Mouse (Mus musculus): Measurements from ENCODE around the gene Tpbgl. TPM values are rescaled to one million over a fixed set of nuclear protein-coding genes. Genes with fewer than 3 reads are reported as not detected.

Gene Tpbgl
- polyA plus RNA-seq, 1 experiment from 2014 or later: 0.20 TPM

- DNase-seq (ENCODE audit: low spot score) (no peak), ATAC-seq (replicated peaks; ENCODE audit: low FRiP score) (no peak)
- Histone ChIP-seq H3K4me3 (ENCODE audit: low read depth, low read length) (no peak overlapping the region), H3K9ac (ENCODE audit: low read length) (no peak overlapping the region), H3K4me1 (replicated peaks; ENCODE audit: control insufficient read depth, insufficient read depth, low read length) (no peaks in the 10 kb centered on the region), H3K36me3 (ENCODE audit: control insufficient read depth, insufficient read depth, low read length) (no peaks in the 10 kb centered on the region; the same call in 1 of the 2 replicates), H3K27ac (ENCODE audit: low read depth, low read length) (peak overlapping the region; percentile 46; the same call in 1 of the 2 replicates), H3K9me3 (ENCODE audit: control insufficient read depth, low read length) (no peaks in the 10 kb centered on the region), H3K4me2 (ENCODE audit: low read depth, low read length, severe bottlenecking) (no peak overlapping the region), H3K27me3 (ENCODE audit: control insufficient read depth, insufficient read depth, low read length) (no peaks in the 10 kb centered on the region)
- 90% methylated on average over 15 of the region's 15 CpGs for WGBS
Measured at GRCm38 (mm10) chr7:99593868-99594803, 32.8 kb downstream of the Tpbgl start.

DNA sequence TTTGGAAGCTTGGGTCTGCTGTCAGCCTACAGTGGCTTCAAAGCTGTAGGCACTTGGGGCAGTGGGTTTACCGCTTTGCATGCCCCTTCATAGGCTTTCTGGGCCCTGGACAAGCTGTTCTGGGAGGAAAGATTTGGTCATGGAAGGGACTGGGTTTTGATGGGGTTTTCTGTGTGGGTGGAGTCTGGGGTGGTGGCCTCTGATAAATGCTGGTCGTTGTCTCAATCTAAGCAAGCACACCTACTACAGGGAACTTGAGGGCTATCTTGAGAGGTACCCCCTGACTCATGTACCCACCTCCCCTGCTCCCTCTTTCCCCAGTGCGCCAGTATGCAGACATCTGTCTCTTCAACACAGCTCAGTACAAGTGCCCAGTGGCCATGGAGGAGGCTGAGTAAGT is 34.2 kb downstream of the Tpbgl start:
- Histone ChIP-seq H3K27me3 (ENCODE audit: control insufficient read depth, insufficient read depth, low read length) (no peaks in the 10 kb centered on the region), H3K4me1 (replicated peaks; ENCODE audit: control insufficient read depth, insufficient read depth, low read length) (no peaks in the 10 kb centered on the region), H3K4me2 (ENCODE audit: low read depth, low read length, severe bottlenecking) (no peak overlapping the region), H3K27ac (ENCODE audit: low read depth, low read length) (no peak overlapping the region), H3K9ac (ENCODE audit: low read length) (no peak overlapping the region), H3K4me3 (ENCODE audit: low read depth, low read length) (no peak overlapping the region), H3K9me3 (ENCODE audit: control insufficient read depth, low read length) (no peaks in the 10 kb centered on the region), H3K36me3 (ENCODE audit: control insufficient read depth, insufficient read depth, low read length) (no peaks in the 10 kb centered on the region; the same call in 1 of the 2 replicates)
- WGBS: 86% methylated on average over 3 of the region's 3 CpGs
- DNase-seq (ENCODE audit: low spot score) (no peak), ATAC-seq (replicated peaks; ENCODE audit: low FRiP score) (no peak)

DNA sequence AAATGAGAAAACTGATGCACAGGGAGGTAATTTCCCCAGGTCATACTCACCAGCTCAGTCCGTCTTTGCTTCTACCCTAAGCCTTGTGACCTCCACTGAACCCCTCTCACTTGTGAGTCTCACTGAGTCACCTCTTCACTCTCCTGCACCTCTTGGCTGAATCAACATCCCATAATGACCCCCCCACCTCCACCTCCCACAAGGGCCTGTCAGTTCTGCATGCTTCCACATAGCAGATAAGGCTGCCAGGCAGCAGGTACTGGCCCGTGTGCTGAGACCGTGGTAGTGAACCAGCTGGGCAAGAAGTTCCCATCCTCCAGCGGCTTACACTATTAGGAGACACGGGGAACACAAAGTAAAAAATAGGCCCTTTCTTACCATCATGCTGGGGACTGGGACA is 36.3 kb downstream of the Tpbgl start:
- Histone ChIP-seq H3K36me3 (ENCODE audit: control insufficient read depth, insufficient read depth, low read length) (no peaks in the 10 kb centered on the region; the same call in 1 of the 2 replicates), H3K9me3 (ENCODE audit: control insufficient read depth, low read length) (no peaks in the 10 kb centered on the region), H3K4me2 (ENCODE audit: low read depth, low read length, severe bottlenecking) (no peak overlapping the region), H3K27me3 (ENCODE audit: control insufficient read depth, insufficient read depth, low read length) (no peaks in the 10 kb centered on the region), H3K4me3 (ENCODE audit: low read depth, low read length) (no peak overlapping the region), H3K4me1 (replicated peaks; ENCODE audit: control insufficient read depth, insufficient read depth, low read length) (no peaks in the 10 kb centered on the region), H3K9ac (ENCODE audit: low read length) (no peak overlapping the region), H3K27ac (ENCODE audit: low read depth, low read length) (no peak overlapping the region)
- 73% methylated on average over 5 of the region's 5 CpGs for WGBS
- DNase-seq (ENCODE audit: low spot score) (no peak), ATAC-seq (replicated peaks; ENCODE audit: low FRiP score) (no peak)

- no peaks in the 10 kb centered on the region for H3K27me3 ChIP-seq (ENCODE audit: control insufficient read depth, insufficient read depth, low read length)
- no peaks in the 10 kb centered on the region; the same call in 1 of the 2 replicates for H3K36me3 ChIP-seq (ENCODE audit: control insufficient read depth, insufficient read depth, low read length)
- H3K4me2 ChIP-seq (ENCODE audit: low read depth, low read length, severe bottlenecking): no peak overlapping the region
- H3K9me3 ChIP-seq (ENCODE audit: control insufficient read depth, low read length): no peaks in the 10 kb centered on the region
- H3K4me3 ChIP-seq (ENCODE audit: low read depth, low read length): no peak overlapping the region
- DNase-seq (ENCODE audit: low spot score): peak; percentile 80
- no peak overlapping the region for H3K9ac ChIP-seq (ENCODE audit: low read length)
- H3K27ac ChIP-seq (ENCODE audit: low read depth, low read length): no peak overlapping the region
- no peaks in the 10 kb centered on the region for H3K4me1 ChIP-seq (replicated peaks; ENCODE audit: control insufficient read depth, insufficient read depth, low read length)
- 6% methylated on average over 3 of the region's 3 CpGs for WGBS
- no peak for ATAC-seq (replicated peaks; ENCODE audit: low FRiP score)
Measured at GRCm38 (mm10) chr7:99590064-99590463, 36.8 kb downstream of the Tpbgl start.

- no peaks in the 10 kb centered on the region for H3K4me1 ChIP-seq (replicated peaks; ENCODE audit: control insufficient read depth, insufficient read depth, low read length)
- WGBS: 88% methylated on average over 8 of the region's 8 CpGs
- H3K36me3 ChIP-seq (ENCODE audit: control insufficient read depth, insufficient read depth, low read length): no peaks in the 10 kb centered on the region
- H3K4me2 ChIP-seq (ENCODE audit: low read depth, low read length, severe bottlenecking): no peak overlapping the region
- H3K27ac ChIP-seq (ENCODE audit: low read depth, low read length): no peak overlapping the region
- ATAC-seq (replicated peaks; ENCODE audit: low FRiP score): no peak
- H3K27me3 ChIP-seq (ENCODE audit: control insufficient read depth, insufficient read depth, low read length): no peaks in the 10 kb centered on the region
- no peak overlapping the region for H3K9ac ChIP-seq (ENCODE audit: low read length)
- no peak for DNase-seq (ENCODE audit: low spot score)
- no peak overlapping the region for H3K4me3 ChIP-seq (ENCODE audit: low read depth, low read length)
- H3K9me3 ChIP-seq (ENCODE audit: control insufficient read depth, low read length): no peaks in the 10 kb centered on the region
Measured at GRCm38 (mm10) chr7:99585976-99586375, 40.9 kb downstream of the Tpbgl start.

DNA sequence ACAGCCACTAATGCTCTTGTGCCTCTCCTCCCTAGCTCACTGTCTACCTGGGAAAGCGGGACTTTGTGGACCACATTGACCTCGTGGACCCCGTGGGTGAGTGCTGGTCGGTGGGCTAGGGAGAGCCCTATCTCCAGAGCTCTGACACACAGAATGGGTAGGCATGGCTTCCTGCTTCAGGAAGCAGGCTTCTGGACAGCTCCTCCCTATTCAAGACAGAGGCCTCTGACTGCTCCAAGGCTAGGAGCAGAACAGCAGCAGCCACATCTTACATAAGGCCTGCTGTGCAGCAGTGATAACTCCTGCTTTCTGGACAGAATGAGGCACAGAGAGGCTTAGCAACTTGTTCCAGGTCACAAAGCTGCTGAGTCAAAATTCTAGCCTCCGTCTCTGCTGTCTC is 43.3 kb downstream of the Tpbgl start:
- Histone ChIP-seq H3K4me3 (ENCODE audit: low read depth, low read length) (no peak overlapping the region), H3K9ac (ENCODE audit: low read length) (no peak overlapping the region), H3K9me3 (ENCODE audit: control insufficient read depth, low read length) (no peaks in the 10 kb centered on the region), H3K36me3 (ENCODE audit: control insufficient read depth, insufficient read depth, low read length) (no peaks in the 10 kb centered on the region), H3K27ac (ENCODE audit: low read depth, low read length) (no peak overlapping the region), H3K27me3 (ENCODE audit: control insufficient read depth, insufficient read depth, low read length) (no peaks in the 10 kb centered on the region), H3K4me2 (ENCODE audit: low read depth, low read length, severe bottlenecking) (no peak overlapping the region), H3K4me1 (replicated peaks; ENCODE audit: control insufficient read depth, insufficient read depth, low read length) (0 out of 2 replicates have a peak, but pooled peaks cover 4% of the 10 kb centered on the region)
- WGBS: 79% methylated on average over 5 of the region's 5 CpGs
- ATAC-seq (replicated peaks; ENCODE audit: low FRiP score): no peak
- no peak for DNase-seq (ENCODE audit: low spot score)

GRCm38 (mm10) chr7:99582867-99583266 is 44.0 kb downstream of the Tpbgl start:
- no peak for DNase-seq (ENCODE audit: low spot score)
- no peaks in the 10 kb centered on the region for H3K9me3 ChIP-seq (ENCODE audit: control insufficient read depth, low read length)
- 0 out of 2 replicates have a peak, but pooled peaks cover 4% of the 10 kb centered on the region for H3K4me1 ChIP-seq (replicated peaks; ENCODE audit: control insufficient read depth, insufficient read depth, low read length)
- no peak overlapping the region for H3K4me2 ChIP-seq (ENCODE audit: low read depth, low read length, severe bottlenecking)
- H3K4me3 ChIP-seq (ENCODE audit: low read depth, low read length): no peak overlapping the region
- H3K9ac ChIP-seq (ENCODE audit: low read length): no peak overlapping the region
- no peaks in the 10 kb centered on the region for H3K36me3 ChIP-seq (ENCODE audit: control insufficient read depth, insufficient read depth, low read length)
- WGBS: 52% methylated on average over 4 of the region's 4 CpGs
- H3K27ac ChIP-seq (ENCODE audit: low read depth, low read length): no peak overlapping the region
- no peak for ATAC-seq (replicated peaks; ENCODE audit: low FRiP score)
- no peaks in the 10 kb centered on the region for H3K27me3 ChIP-seq (ENCODE audit: control insufficient read depth, insufficient read depth, low read length)

GRCm38 (mm10) chr7:99582306-99582705 is 44.6 kb downstream of the Tpbgl start:
- 70% methylated on average over 7 of the region's 7 CpGs for WGBS
- H3K27me3 ChIP-seq (ENCODE audit: control insufficient read depth, insufficient read depth, low read length): no peaks in the 10 kb centered on the region
- no peak overlapping the region for H3K9ac ChIP-seq (ENCODE audit: low read length)
- ATAC-seq (replicated peaks; ENCODE audit: low FRiP score) (no peak), DNase-seq (ENCODE audit: low spot score) (no peak)
- H3K4me3 ChIP-seq (ENCODE audit: low read depth, low read length): no peak overlapping the region
- H3K4me1 ChIP-seq (replicated peaks; ENCODE audit: control insufficient read depth, insufficient read depth, low read length): 0 out of 2 replicates have a peak, but pooled peaks cover 4% of the 10 kb centered on the region
- H3K9me3 ChIP-seq (ENCODE audit: control insufficient read depth, low read length): no peaks in the 10 kb centered on the region
- H3K27ac ChIP-seq (ENCODE audit: low read depth, low read length): no peak overlapping the region
- H3K36me3 ChIP-seq (ENCODE audit: control insufficient read depth, insufficient read depth, low read length): no peaks in the 10 kb centered on the region
- no peak overlapping the region for H3K4me2 ChIP-seq (ENCODE audit: low read depth, low read length, severe bottlenecking)

All from forebrain, embryonic 11.5 days (tissue).